Mouse (Mus musculus): Measurements from ENCODE around the gene 2010300C02Rik.
"Not testable (repeated sequence)": the region's sequence is repeated elsewhere in the genome, so short reads cannot be mapped to it uniquely, and the experiment has no call there.

2010300C02Rik gene

DNA sequence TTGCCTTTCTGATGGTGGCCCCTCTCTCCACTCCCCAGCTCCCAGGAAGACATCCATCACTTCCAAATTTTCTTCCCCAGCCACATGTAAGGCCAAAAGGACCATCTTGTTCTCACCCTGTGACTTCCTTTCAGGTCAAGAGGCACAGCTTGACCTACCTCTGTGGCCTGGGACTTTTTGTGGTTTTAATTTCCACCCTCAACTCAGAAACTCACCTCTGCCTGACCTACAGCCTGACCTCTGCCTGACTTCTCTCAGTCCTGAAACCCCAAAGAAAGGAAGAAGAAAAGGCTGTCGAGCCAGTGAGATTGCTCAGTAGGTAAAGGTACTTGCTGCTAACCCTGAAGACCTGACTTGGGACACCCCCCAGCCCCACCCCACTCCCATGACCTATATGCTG, 100.3 kb downstream of the 2010300C02Rik start:
- no peak for DNase-seq

DNA sequence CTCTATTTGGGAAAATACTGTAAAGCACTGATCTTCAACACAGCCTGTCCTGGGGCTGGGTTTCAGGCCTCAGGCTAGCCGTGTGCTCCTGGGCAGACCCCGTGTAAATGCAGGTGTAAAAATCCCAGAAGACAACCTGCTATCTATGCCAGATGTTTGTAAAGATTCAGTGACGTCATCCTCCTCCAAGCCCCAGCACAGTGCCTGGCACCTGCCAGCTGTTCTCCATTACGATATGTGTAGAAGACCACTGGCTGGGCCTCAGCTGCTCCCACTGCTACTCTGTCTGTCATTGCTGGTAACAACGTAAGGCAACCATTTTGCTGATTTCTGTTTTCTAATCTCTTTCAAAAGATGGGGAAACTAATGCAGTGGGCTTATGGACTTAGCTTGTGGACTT, 102.8 kb downstream of the 2010300C02Rik start:
- peak; percentile 53 for DNase-seq

DNA sequence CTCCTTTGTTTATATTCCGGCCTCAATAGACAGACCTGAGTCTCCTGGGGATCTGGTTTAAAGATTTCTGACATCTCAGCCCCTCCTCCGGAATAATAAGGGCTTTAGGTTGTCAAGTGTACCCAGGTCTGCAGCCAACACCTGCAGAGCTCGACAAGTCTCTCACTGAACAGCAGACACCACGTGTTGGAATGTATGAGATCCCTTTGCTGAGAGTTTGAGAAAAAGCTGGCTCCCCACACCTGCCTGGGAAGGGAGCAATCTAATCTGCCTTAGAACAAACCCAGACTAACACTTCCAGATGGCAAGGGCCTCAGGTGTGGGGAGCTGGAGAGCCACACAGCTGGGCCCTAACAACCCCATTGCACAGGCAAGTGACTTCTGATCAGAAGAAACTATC, 103.3 kb downstream of the 2010300C02Rik start:
- DNase-seq = peak; percentile 66

- peak; percentile 48 for DNase-seq
These were observed 104.4 kb downstream of the 2010300C02Rik start for GRCm38 (mm10) chr1:37615290-37616040.

GRCm38 (mm10) chr1:37614836-37615235, 105.0 kb downstream of the 2010300C02Rik start:
- peak; percentile 76 for DNase-seq

DNA sequence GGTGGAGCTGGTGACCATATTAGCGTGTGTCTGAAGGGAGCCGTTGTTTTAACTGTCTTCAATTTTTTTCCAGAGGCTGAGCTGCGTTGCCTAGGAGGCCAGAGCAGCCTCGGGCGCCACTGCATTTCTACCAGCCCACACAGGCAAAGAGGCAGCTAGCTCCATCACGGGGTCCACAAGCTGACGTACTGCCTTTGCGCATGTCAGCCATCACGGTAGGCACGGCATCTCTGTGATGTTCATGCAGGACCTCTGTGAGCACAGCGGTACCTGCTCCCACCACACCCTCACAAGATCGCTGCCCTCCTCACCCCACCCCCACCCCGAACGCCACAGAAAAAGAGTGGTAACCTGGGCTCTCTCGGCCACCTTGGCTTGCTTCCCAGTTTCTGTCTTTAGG, 105.8 kb downstream of the 2010300C02Rik start:
- peak; percentile 70 for DNase-seq

DNA sequence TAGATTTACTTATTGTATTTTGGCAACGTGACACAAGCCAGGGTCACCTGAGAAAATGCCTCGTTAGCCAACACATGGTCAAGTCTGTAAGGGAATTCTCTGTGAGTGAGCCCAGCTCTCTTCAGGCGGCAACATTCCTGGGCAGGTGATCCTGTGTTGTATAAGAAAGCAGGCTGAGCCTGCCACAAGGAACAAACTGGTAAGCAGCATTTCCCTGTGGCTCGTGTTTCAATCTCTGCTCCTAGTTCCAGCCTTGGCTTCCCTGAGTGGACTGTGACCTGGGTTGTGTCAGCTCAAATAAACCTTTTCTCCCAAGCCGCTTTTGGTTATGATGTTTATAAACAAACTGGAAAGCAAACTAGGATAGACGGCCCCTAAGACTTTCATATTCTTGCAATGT, 108.9 kb downstream of the 2010300C02Rik start:
- no peak for DNase-seq

- no peak for DNase-seq
These were observed 109.6 kb downstream of the 2010300C02Rik start for GRCm38 (mm10) chr1:37610242-37610641.

GRCm38 (mm10) chr1:37605694-37606093, 114.2 kb downstream of the 2010300C02Rik start:
- not testable (repeated sequence) for DNase-seq

GRCm38 (mm10) chr1:37603206-37603605, 116.7 kb downstream of the 2010300C02Rik start:
- no peak for DNase-seq

DNA sequence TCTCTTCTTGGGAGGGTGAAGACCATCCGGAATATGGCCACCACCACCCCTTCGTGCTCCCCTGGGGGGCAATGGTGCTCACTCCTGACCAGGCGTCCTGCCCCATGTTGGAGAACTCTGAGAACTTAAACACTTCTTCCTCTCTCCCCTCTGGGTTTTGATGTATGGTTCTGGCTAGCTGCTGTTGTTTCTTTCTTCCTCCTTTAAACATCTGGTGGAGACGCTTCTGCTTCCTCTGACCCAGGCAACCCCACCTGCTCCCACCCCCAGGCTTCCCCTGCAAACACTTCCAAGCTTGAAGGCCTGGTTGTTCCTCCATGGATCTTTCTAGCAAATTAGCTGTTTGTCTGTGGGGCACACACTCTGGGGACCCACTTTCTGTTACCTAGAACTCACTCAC, 117.6 kb downstream of the 2010300C02Rik start:
- peak; percentile 29 for DNase-seq

- DNase-seq = no peak
These were observed 118.4 kb downstream of the 2010300C02Rik start for GRCm38 (mm10) chr1:37601461-37601860.

DNA sequence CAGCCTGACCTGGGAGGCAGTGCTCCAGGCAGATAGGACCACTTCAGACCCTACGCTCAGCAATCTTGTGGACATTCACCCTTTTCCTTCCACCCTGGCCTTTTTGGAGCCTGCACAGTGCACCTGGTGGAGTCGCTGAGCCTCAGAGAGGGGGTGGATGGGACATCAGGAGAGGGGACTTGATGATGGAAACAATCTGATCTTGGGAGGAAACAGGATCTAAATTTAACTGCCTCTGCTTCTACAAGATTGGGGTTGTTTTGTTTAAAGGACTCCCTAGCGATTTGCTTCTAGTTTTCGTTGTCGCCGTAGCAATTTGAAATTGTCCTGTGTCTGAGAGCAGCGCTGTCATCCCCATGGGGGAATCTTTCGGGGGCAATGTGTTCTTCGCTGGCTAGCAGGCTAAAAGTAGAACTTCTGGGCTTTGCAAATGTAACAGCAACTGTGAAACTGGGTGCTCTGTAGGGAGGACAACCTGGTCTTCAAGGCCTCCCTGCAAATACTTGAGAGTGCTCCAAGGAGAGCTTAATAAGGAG, 119.2 kb downstream of the 2010300C02Rik start:
- DNase-seq = no peak

- DNase-seq = no peak
These were observed 120.9 kb downstream of the 2010300C02Rik start for GRCm38 (mm10) chr1:37598986-37599385.

GRCm38 (mm10) chr1:37594812-37595211, 125.1 kb downstream of the 2010300C02Rik start:
- not testable (repeated sequence) for DNase-seq

DNA sequence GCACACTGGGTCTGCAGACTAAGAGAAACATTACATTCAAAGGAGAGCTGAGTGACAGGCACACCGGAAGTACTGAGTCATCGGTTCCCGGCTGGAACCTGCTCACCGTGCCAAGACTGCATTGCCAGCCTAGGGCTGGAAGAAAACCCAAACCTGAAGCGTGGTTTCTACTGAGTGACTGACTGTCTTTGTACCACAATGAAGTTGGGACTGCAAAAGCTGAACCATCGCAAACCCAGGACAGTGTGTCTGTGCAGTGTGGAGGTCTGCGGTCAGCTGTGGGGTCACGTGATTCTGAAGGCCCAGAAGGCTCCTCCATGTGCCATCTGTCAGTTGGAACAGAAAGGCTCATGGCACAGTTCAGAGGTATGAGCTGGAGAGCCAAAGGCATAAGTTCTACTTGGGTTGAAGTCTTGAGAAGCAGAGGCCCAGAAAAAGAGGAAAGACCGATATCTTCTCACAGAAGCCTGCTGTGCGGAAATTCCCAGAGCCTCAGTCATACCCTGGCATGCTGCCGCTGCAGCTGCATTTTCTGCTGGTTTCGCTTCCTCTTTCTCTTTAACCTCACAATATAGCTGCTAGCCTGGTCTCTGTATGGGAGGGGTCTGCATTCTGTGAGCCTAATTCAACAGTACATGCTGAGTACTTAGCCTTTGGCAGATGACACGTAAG, 133.9 kb downstream of the 2010300C02Rik start:
- DNase-seq = peak; percentile 73

DNA sequence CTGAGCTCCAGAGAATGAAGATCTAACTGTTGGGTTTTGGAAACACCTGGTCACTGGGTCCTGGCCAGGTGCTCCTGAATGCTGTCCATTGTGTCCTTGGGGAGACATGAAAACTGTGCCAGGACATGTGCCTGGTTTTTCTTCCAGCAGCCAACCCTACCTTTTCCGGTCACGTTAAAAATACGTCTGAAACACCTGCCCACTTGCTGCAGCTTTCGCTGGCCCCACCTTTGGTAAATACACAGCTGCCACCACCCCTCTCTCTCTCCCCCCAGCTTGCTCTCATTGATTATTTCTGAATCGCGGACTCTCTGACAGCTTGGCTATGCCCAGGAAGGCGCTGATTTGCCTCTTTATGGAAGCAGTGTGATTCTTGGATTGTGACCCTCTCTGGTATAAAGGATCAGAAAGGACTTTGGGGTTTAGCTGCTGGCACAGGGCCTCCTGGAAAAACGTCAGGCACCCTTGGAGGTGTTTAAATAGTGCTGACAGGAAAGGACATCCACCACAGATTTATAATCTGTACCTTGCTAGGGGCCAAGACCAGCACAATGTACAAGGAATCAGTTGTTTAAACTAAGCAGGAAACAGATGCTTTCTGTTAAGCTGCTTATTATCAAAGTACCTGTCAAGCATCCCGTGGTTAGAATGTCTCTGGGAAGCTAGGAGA, 136.0 kb downstream of the 2010300C02Rik start:
- DNase-seq = no peak

- no peak for DNase-seq
These were observed 136.7 kb downstream of the 2010300C02Rik start for GRCm38 (mm10) chr1:37583167-37583566.

DNA sequence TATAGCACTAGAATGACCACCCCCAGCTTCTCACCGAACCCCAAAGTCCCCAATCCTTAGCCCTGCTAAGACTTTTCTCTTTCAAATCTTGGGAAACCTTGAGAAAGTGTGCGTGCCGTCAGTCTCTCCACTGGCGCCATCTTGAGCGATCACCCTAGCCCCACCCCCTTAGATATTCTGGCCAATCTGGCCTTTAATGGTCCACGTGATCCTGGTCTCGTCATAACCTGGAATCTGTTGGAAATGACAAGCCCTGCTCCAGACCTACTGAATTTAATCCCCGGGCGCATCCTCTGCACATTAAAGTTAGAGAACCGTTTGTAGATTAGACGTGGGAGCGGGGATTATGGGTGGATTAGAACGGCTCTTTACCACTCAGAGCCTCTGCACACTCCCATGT, 140.2 kb downstream of the 2010300C02Rik start:
- DNase-seq = no peak

DNA sequence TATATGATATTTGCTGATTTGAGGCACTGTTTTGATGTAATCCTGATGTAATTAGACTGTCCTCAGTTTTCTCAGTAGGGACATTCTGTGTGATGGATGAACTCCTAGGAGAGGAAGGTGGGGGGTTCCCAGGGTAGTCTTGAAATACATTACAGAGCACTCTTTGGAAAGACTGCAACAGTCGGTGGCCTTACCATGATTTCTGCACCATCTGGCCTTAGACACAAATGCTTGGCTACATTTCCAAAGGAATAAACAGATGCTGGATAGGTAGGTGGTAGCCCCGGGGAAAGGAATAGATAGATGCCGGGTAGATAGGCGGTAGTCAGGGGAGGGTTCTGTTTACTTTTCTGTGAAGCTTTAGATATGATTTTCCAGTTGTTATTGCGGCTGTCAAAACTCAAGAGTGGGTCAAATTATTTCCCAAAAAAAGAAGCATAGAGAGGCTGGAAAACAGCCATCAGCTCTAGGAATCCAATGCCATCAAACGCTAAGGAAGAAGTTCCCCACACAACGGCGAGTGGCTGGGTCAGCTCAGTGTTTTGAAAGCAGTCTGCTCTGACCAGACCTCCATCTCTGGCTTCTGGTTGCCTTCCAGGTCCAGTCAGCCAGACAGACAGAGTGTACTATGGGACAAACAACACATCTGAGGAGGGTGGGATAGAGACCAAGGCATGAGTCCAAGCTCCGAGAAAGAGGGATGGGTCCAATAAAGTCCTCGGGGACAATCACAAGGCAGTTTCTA, 147.2 kb downstream of the 2010300C02Rik start:
- no peak for DNase-seq

- DNase-seq = no peak
These were observed 151.5 kb downstream of the 2010300C02Rik start for GRCm38 (mm10) chr1:37568379-37568778.

DNA sequence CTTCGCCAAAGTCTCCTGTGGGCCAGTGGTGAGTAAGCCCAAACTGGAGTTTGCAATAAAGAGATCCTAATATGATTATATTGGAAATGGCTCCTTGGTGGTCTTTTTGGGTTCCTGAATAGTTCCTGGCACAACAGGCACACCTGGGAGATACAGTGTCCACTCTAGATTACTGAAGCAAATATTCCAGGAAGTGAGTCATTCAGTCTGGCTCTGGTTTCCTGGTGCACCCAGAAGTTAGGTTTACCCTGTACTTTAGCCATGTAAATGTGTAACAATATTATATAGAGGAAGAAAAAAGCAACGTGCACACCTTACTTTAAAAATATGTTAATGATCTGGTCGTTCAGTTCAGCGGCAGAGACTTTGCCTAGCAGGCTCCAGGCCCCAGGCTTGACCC, 153.1 kb downstream of the 2010300C02Rik start:
- DNase-seq = no peak

GRCm38 (mm10) chr1:37566344-37566743, 153.5 kb downstream of the 2010300C02Rik start:
- DNase-seq = no peak

Data from thymus, postnatal 25 days (tissue).